Mouse (Mus musculus) C2C12 (cell line): ENCODE data around the gene Usp9x. TPM values are rescaled to one million over a fixed set of nuclear protein-coding genes. Genes with fewer than 3 reads are reported as not detected.
A peak's percentile ranks its signal among the peaks of the same experiment; 100 is the strongest.

Experiments used
- H3K27me3 ChIP-seq: one replicate; pipeline ENCODE4 v1.6.1; 2011; ENCODE audit not compliant: control insufficient read depth, insufficient read depth, insufficient read length
- H3K36me3 ChIP-seq: one replicate; pipeline ENCODE4 v1.6.1; 2011; ENCODE audit not compliant: control insufficient read depth, insufficient read depth
- H3K4me3 ChIP-seq: one replicate; pipeline ENCODE4 v1.5.1; 2011; ENCODE audit warnings: mild to moderate bottlenecking, control low read depth; ENCODE audit not compliant: poor library complexity, insufficient read depth, severe bottlenecking
- H3K79me2 ChIP-seq: one replicate; pipeline ENCODE4 v1.6.1; 2011; ENCODE audit not compliant: control insufficient read depth, insufficient read depth
- H3K79me3 ChIP-seq: one replicate; pipeline ENCODE4 v1.6.1; 2011; ENCODE audit warnings: low read depth, control low read depth
- H3ac ChIP-seq: one replicate; pipeline ENCODE3; 2011; ENCODE audit warnings: low read depth; ENCODE audit not compliant: control insufficient read depth, insufficient read length
- CEBPB ChIP-seq: IDR thresholded peaks from one replicate; pipeline ENCODE4 v1.6.1; 2011; ENCODE audit warnings: low read depth, mild to moderate bottlenecking, control low read depth, moderate library complexity
- CTCF ChIP-seq: IDR thresholded peaks from one replicate; pipeline ENCODE4 v1.5.1; 2011; ENCODE audit not compliant: control insufficient read depth, insufficient read depth, insufficient read length
- FOSL1 ChIP-seq: IDR thresholded peaks from one replicate; pipeline ENCODE4 v1.8.0; 2011; ENCODE audit warnings: mild to moderate bottlenecking, low read length; ENCODE audit not compliant: poor library complexity, insufficient read depth, severe bottlenecking
- MAX ChIP-seq: IDR thresholded peaks from one replicate; pipeline ENCODE4 v1.6.1; 2011; ENCODE audit warnings: mild to moderate bottlenecking, control low read depth
- MYOD1 ChIP-seq: IDR thresholded peaks from one replicate; pipeline ENCODE4 v1.6.1; 2011; ENCODE audit warnings: low read depth; ENCODE audit not compliant: control insufficient read depth, insufficient read length
- MYOG ChIP-seq: IDR thresholded peaks from one replicate; pipeline ENCODE4 v1.6.1; 2011; ENCODE audit not compliant: control insufficient read depth, insufficient read length; ENCODE audit errors: extremely low read depth
- USF1 ChIP-seq: IDR thresholded peaks from one replicate; pipeline ENCODE4 v1.6.1; 2011; ENCODE audit warnings: low read depth, mild to moderate bottlenecking, control low read depth, moderate library complexity
- polyA plus RNA-seq: library from polyadenylated mRNA; unstranded; fragments of >200 nt; fragmentation: generic; extraction: Trizol; gene quantifications from one replicate; pipeline ENCODE4 v1.2.1, GENCODE M21; 2012; ENCODE audit warnings: missing spikeins

Usp9x gene
- polyA plus RNA-seq, 1 experiment: 19.7 TPM

- H3K79me3 ChIP-seq: peaks cover 26% of the 10 kb centered on the region
- H3K79me2 ChIP-seq: peaks cover 36% of the 10 kb centered on the region
- H3K4me3 ChIP-seq: peak overlapping the region; percentile 26
- no peaks in the 10 kb centered on the region for H3K36me3 ChIP-seq
- H3ac ChIP-seq: peak overlapping the region; percentile 84
- H3K27me3 ChIP-seq: no peaks in the 10 kb centered on the region
- TF ChIP-seq MYOD1: no peak
- no peak for TF ChIP-seq CTCF
- TF ChIP-seq MAX: no peak
- no peak for TF ChIP-seq MYOG
- no peak for TF ChIP-seq FOSL1
These were observed 1.1 kb upstream of the Usp9x start for GRCm38 (mm10) chrX:13070206-13070572.

GRCm38 (mm10) chrX:13070573-13071240 lies 591 bp upstream of the Usp9x start:
- Histone ChIP-seq H3ac (peak overlapping the region; percentile 84), H3K79me2 (peaks cover 41% of the 10 kb centered on the region), H3K36me3 (no peaks in the 10 kb centered on the region), H3K79me3 (peaks cover 30% of the 10 kb centered on the region), H3K27me3 (no peaks in the 10 kb centered on the region), H3K4me3 (peak overlapping the region; percentile 26)
- TF ChIP-seq FOSL1 (no peak), USF1 (peak; percentile 41), CTCF (no peak), MYOD1 (no peak)

DNA sequence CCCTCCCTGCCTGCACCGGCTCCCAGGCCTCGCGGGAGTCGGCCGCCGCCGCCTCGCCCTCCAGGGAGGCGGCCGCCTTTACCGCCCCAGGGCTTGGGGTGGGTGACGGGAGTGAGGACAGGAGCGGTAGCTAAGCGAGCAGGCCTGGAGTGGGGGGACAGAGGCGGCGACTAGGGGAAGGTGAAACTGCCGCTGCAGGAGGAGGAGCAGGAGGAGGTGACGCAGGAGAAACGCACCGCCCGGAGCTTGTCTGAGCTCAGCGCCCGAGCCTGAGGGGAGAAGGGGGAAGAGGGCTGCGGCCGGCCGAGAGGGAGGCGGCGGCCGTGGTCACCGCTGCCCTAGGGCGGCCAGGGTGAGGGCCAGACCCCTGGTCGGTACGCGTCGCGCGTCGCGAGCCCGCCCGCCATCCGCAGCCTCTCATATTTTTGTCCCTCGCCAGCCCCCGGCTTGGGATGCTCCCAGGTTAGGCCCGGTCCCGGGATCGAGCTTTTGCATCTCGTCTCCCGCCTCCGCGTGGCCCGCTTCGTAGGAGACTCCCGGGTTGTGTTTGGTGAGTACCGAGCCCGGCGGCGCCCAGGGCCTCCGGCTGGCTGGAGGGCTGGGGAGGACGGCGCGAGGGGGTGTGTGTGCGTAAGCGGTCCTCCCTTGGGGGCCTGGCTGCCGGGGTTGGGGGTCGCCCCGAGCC lies 620 bp downstream of the Usp9x start:
- Histone ChIP-seq H3K79me2 (peaks cover 53% of the 10 kb centered on the region), H3ac (peak overlapping the region; percentile 83), H3K79me3 (peaks cover 41% of the 10 kb centered on the region), H3K4me3 (peak overlapping the region; percentile 53), H3K36me3 (peaks cover 2% of the 10 kb centered on the region), H3K27me3 (no peaks in the 10 kb centered on the region)
- no peak for TF ChIP-seq MYOD1
- TF ChIP-seq USF1: no peak
- no peak for TF ChIP-seq FOSL1
- no peak for TF ChIP-seq MYOG
- TF ChIP-seq CEBPB: no peak
- TF ChIP-seq CTCF: no peak
- no peak for TF ChIP-seq MAX

DNA sequence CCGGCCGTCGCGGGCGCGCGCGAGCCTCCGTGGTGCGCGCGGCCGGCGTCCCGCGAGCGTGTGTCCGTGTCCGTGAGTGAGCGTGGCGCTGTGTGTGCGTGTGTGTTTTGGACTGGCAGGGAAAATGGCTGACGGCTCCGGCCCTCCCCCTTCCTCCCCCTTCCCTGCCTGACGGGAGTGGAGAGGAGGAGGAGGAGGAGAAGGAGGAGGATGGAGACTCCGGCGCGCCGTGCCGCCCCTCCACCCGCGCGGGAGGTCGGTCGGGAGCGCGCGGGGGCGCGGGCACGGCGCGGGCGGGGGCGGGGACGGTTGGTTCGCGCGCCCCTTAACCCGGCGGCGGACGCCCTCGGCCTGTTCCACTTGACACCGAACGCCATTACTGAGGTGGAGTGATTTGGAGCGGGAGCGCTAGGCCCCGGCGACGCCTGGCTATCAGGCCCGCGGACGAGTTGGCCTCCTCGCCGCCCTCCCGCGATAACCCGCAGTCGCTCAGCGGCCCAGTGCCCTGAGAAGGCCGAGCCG lies 1.2 kb downstream of the Usp9x start:
- peak overlapping the region; percentile 86 for H3ac ChIP-seq
- TF ChIP-seq MYOD1 (no peak), CEBPB (no peak), USF1 (no peak)
- H3K79me3 ChIP-seq: peaks cover 48% of the 10 kb centered on the region
- no peaks in the 10 kb centered on the region for H3K27me3 ChIP-seq
- H3K36me3 ChIP-seq: peaks cover 3% of the 10 kb centered on the region
- H3K79me2 ChIP-seq: peaks cover 60% of the 10 kb centered on the region
- peak overlapping the region; percentile 53 for H3K4me3 ChIP-seq

GRCm38 (mm10) chrX:13085621-13086020 lies 14.3 kb downstream of the Usp9x start:
- H3K36me3 ChIP-seq: no peaks in the 10 kb centered on the region
- H3K79me2 ChIP-seq: peaks cover 100% of the 10 kb centered on the region
- H3K27me3 ChIP-seq: no peaks in the 10 kb centered on the region
- H3K4me3 ChIP-seq: no peak overlapping the region
- H3K79me3 ChIP-seq: peaks cover 93% of the 10 kb centered on the region
- no peak for TF ChIP-seq MAX
- TF ChIP-seq CEBPB: no peak
- no peak for TF ChIP-seq FOSL1
- no peak for TF ChIP-seq USF1
- TF ChIP-seq MYOD1: no peak
- TF ChIP-seq CTCF: no peak
- TF ChIP-seq MYOG: no peak
- H3ac ChIP-seq: no peak overlapping the region

DNA sequence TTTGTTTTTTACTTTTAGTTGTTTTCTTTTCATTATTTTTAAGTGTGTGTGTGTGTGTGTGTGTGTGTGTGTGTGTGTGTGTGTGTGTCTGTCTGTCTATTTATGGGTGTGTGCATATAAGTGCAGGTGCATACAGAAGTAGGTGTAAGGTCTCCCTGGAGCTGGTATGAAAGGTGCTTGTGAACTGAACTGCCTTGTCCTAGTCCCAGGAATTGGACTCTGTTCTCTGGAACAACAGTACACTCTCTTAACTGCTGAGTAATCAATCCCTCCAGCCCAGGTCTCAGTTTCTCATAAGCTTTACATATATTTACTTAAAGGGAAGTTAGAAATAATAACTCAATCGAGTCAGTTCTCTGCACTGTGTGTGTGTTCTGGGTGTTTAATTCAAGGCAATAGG lies 25.7 kb downstream of the Usp9x start:
- Histone ChIP-seq H3K36me3 (peaks cover 32% of the 10 kb centered on the region), H3K79me3 (peaks cover 35% of the 10 kb centered on the region), H3K79me2 (peaks cover 50% of the 10 kb centered on the region), H3K27me3 (no peaks in the 10 kb centered on the region), H3K4me3 (no peak overlapping the region), H3ac (no peak overlapping the region)
- TF ChIP-seq CTCF (no peak), MYOD1 (no peak)
